Mouse (Mus musculus) intestine, postnatal 0 days (tissue): ENCODE measurements around the gene Fam229a. TPM values are rescaled to one million over a fixed set of nuclear protein-coding genes. Genes with fewer than 3 reads are reported as not detected.
A peak's percentile ranks its signal among the peaks of the same experiment; 100 is the strongest.

Experiments
- ATAC-seq: fragments of 200-750 bp; cut with Nextera tagmentation; 2 replicates; pipeline ENCODE4 v1.8.0; 2017; ENCODE audit warnings: mild to moderate bottlenecking, moderate TSS enrichment, moderate library complexity
- H3K27ac ChIP-seq: fragments of 300-500 bp; sonication (generic); 2 replicates; pipeline ENCODE4 v1.5.1; 2014; ENCODE audit warnings: mild to moderate bottlenecking, low read depth, low read length, moderate library complexity
- H3K27me3 ChIP-seq: fragments of 300-500 bp; sonication (generic); replicated peaks from 2 replicates; pipeline ENCODE4 v1.6.1; 2014; ENCODE audit warnings: low read length, mixed read lengths; ENCODE audit not compliant: control insufficient read depth, insufficient read depth
- H3K36me3 ChIP-seq: fragments of 300-500 bp; sonication (generic); 2 replicates; pipeline ENCODE4 v1.6.1; 2014; ENCODE audit warnings: mild to moderate bottlenecking, moderate library complexity; ENCODE audit not compliant: control insufficient read depth, insufficient read depth
- H3K4me1 ChIP-seq: fragments of 300-500 bp; sonication (generic); replicated peaks from 2 replicates; pipeline ENCODE4 v1.6.1; 2014; ENCODE audit warnings: antibody characterized with exemption, low read length, mixed read lengths; ENCODE audit not compliant: control insufficient read depth, insufficient read depth
- H3K4me2 ChIP-seq: fragments of 300-500 bp; sonication (generic); replicated peaks from 2 replicates; pipeline ENCODE4 v1.6.1; 2014; ENCODE audit warnings: low read depth, mild to moderate bottlenecking, moderate library complexity
- H3K4me3 ChIP-seq: fragments of 300-500 bp; sonication (generic); 2 replicates; pipeline ENCODE4 v1.5.1; 2014; ENCODE audit warnings: low read depth, low read length
- H3K9ac ChIP-seq: fragments of 300-500 bp; sonication (generic); 2 replicates; pipeline ENCODE4 v1.6.1; 2014; ENCODE audit warnings: mild to moderate bottlenecking, low read depth, low read length
- H3K9me3 ChIP-seq: fragments of 300-500 bp; sonication (generic); 2 replicates; pipeline ENCODE4 v1.6.1; 2016; ENCODE audit warnings: mixed run types; ENCODE audit not compliant: control insufficient read depth
- CTCF ChIP-seq: sonication (generic); IDR thresholded peaks from 2 replicates; pipeline ENCODE4 v1.5.1; 2016; ENCODE audit warnings: low read depth, mild to moderate bottlenecking, control low read depth, antibody characterized with exemption, moderate library complexity
- WGBS: fragments of 180-500 bp; shearing (Covaris S2); extraction: QIAGEN DNeasy Blood & Tissue Kit; methylation state at CpG from one replicate; pipeline ENCODE4 v1.1.7; 2014; 5-methylcytosine and 5-hydroxymethylcytosine counted together
- polyA plus RNA-seq: library from polyadenylated mRNA; unstranded; fragments of >200 nt; fragmentation: Nextera tagmentation; extraction: Ambion mirVana; gene quantifications from 2 replicates; pipeline ENCODE4 v1.2.1, GENCODE M21; 2015

Fam229a gene
- 0.22 TPM in 1 of 2 replicates, not detected in the other for polyA plus RNA-seq

DNA sequence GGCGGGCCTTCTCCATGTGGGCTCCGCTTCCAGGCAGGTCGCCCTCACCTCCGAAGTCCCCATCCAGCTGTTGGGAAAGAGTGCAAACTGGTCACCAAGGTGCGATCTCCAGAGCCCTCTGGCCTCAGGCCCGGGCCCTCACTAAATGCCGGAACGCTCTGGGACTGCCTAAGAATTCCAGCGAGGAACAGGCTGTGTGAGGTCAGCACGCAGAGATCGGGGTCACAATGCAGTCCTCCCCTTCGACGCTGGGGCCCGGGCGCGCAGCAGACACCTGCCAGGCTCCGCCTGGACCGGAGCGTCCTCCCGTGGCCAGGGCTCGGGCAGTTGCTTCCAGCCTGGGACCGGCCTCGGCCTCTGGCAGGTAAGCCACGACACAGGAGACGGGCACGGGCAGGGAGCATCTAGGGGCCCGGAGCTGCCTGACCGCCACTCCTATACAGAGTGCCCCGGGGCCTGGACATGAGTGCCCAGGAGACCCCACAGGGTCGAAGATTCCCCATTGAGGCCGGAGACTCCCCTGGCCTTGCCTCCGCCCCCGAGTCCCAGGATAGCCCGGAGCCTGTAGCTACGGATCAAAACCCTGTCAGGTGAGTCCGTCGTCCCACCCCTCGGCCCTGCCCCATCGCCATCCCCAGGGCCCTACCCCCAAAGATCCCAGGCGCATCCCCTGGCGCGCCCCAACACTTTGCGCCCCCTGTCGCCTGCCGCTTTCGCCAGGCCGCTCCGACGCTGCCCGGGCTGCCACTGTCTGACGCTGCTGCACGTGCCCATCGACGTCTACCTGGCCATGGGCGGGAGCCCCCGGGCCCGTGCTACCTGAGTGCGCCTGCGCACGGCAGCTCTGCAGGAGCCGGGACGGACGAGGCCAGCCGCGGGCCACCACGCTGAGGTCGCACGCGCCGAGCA is at the start of gene Fam229a, which contains the start of gene Tssk3:
Fam229a (plus strand) TSS at position 219 of the 909 bp plus-strand sequence.
Tssk3 (minus strand) TSS at position 51 of the 909 bp plus-strand sequence.
- Histone ChIP-seq H3K9me3 (no peaks in the 10 kb centered on the region), H3K4me2 (peak within 1 kb of the TSS; percentile 65), H3K27ac (no peak within 1 kb of the TSS), H3K27me3 (peaks cover 9% of the 10 kb centered on the region), H3K4me3 (peak within 1 kb of the TSS; percentile 31), H3K9ac (0 out of 2 replicates have a peak within 1 kb of the TSS, but pooled peaks have one; percentile 34), H3K36me3 (peaks cover 31% of the 10 kb centered on the region), H3K4me1 (peaks cover 6% of the 10 kb centered on the region; the same call in 1 of the 2 replicates)
- ATAC-seq: peak; percentile 53
- WGBS: 9% methylated on average over 68 of the region's 70 CpGs
- TF ChIP-seq CTCF: peak; percentile 54

DNA sequence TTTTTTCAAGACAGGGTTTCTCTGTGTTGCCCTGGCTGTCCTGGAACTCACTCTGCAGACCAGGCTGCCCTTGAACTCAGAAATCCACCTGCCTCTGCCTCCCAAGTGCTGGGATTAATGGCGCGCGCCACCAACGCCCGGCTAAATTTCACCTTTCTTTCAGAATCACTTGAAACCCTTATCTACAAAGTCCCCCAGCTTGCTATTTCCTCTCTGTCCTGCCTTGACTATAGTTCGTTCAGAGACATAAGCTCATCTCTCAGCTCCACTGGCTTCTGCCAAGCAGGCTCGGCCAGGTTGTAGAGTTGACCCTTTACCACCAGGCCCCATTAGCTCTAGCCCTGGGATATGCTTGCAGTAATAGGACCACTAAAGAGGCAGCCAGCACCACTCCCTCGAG is 43.6 kb upstream of the Fam229a start:
- Histone ChIP-seq H3K4me3 (no peak overlapping the region), H3K36me3 (no peaks in the 10 kb centered on the region), H3K4me1 (no peaks in the 10 kb centered on the region), H3K27me3 (peaks cover 2% of the 10 kb centered on the region; the same call in 1 of the 2 replicates), H3K9ac (no peak overlapping the region), H3K27ac (no peak overlapping the region), H3K4me2 (no peak overlapping the region), H3K9me3 (no peaks in the 10 kb centered on the region)
- TF ChIP-seq CTCF: no peak
- ATAC-seq: no peak
- WGBS: 75% methylated on average over 8 of the region's 8 CpGs

DNA sequence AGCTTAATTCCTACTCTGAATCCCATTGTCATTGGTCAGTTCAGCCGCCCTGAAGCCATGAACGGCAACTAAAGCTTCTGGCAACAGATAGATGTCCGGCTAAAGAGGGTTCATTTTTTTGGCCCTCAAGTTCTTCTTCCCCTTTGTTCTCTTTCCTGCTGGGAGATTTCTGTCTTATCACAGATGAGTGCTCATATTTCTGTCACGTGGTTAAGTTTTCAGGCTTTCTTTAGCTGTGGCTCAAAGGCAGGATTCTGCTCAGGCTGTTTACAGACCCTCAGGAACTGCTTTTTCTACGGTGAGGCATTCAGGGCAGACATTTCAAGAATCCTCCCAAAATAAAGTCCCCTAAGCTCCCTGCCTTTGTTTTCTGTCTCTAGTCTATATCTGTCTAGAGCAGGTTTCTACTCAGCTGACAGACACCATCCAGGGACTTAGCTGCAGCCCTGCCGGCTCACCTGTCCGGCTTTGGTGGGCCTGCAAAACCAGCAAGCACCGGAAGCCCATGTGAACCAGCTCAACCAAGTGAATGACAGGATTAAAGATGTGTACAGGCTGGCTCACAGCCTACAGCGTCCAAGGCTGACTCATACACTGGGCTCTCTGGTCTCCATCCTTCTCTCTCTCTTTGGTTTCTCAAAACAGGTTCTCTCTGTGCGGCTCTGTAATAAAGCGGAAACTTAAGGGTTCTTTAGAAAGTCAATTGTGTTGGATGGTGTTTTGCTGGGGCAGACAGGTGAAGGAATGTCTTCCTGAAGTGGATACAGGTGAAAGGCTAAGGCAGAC is 43.0 kb upstream of the Fam229a start:
- no peak overlapping the region for H3K27ac ChIP-seq
- 79% methylated on average over 11 of the region's 11 CpGs for WGBS
- ATAC-seq: no peak
- TF ChIP-seq CTCF: no peak
- 0 out of 2 replicates have a peak, but pooled peaks cover under 1% of the 10 kb centered on the region for H3K27me3 ChIP-seq
- no peaks in the 10 kb centered on the region for H3K9me3 ChIP-seq
- no peak overlapping the region for H3K4me2 ChIP-seq
- no peaks in the 10 kb centered on the region for H3K36me3 ChIP-seq
- H3K4me3 ChIP-seq: no peak overlapping the region
- H3K4me1 ChIP-seq: no peaks in the 10 kb centered on the region
- no peak overlapping the region for H3K9ac ChIP-seq

DNA sequence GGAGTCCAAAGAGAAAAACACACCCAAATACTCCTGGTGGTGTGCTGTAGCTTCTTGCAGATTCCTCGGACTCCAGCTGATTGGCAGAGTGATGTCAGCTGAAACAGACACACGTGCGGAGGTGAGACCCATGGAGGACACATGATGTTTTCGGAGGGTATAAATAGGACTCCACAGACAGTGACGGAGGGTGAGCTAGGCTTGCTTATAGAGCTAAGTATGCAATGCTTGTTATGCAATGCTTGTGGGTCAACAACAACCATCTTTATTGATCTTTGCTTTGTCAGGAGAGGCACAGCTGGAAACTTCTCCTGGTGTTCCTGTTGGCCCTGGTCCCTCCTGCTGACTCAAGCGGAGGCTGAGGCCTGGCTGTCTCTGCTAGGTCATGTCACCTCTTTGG is 42.3 kb upstream of the Fam229a start:
- WGBS: 90% methylated on average over 6 of the region's 6 CpGs
- H3K9me3 ChIP-seq: no peaks in the 10 kb centered on the region
- H3K36me3 ChIP-seq: no peaks in the 10 kb centered on the region
- H3K4me3 ChIP-seq: no peak overlapping the region
- no peak overlapping the region for H3K9ac ChIP-seq
- no peak overlapping the region for H3K4me2 ChIP-seq
- no peak overlapping the region for H3K27ac ChIP-seq
- no peak for ATAC-seq
- no peaks in the 10 kb centered on the region for H3K4me1 ChIP-seq
- no peak for TF ChIP-seq CTCF
- no peaks in the 10 kb centered on the region for H3K27me3 ChIP-seq

DNA sequence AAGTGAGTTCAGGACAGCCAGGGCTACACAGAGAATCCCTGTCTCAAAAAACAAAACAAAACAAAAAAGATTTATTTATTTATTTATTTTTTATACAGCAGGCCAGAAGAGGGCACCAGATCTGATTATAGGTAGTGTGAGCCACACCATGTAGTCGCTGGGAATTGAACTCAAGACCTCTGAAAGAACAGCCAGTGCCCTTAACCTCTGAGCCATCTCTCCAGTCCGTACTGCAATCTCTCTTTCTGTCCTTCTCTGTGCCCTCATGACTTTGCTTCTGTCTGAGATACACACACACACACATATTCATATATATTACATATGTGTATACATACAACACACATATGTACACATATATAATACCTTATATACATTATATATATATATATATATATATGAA is 40.1 kb upstream of the Fam229a start:
- 80% methylated on average over 2 of the region's 2 CpGs for WGBS
- ATAC-seq: no peak

More for the DNA sequence above, 40.1 kb upstream of the Fam229a start:
- Histone ChIP-seq H3K9ac (no peak overlapping the region), H3K36me3 (no peaks in the 10 kb centered on the region), H3K4me2 (no peak overlapping the region), H3K4me1 (no peaks in the 10 kb centered on the region), H3K27me3 (no peaks in the 10 kb centered on the region), H3K9me3 (no peaks in the 10 kb centered on the region), H3K27ac (no peak overlapping the region), H3K4me3 (no peak overlapping the region)
- TF ChIP-seq CTCF: peak; percentile 28
